28 mouse cellular contexts compared by ENCODE assay signal in genomic region chr9:106261058-106261457, GRCm38 (mm10). TPM values are rescaled to one million over a fixed set of nuclear protein-coding genes. Genes with fewer than 3 reads are reported as not detected.
DNase-seq lines count a peak whose midpoint lies in the region; ATAC-seq and TF ChIP-seq lines count a peak whose summit lies in the region.
"Had no signal": no experiment of that assay in that cellular context is flagged by ENCODE, and none has a peak within 500 bp of the region (broad histone marks: within the 10 kb centered on the region; RNA-seq: fewer than 3 reads in every experiment).

No protein-coding gene starts in this region.

- no peak for TF ChIP-seq POLR2A in bone marrow, adult 2 months (IDR thresholded peaks at IDR 0.05; ENCODE audit: borderline replicate concordance, control insufficient read depth, low read depth, low read length)

- H3K4me3 ChIP-seq in liver, embryonic 12.5 days, result no peak overlapping the region
- H3K4me3 ChIP-seq in bone marrow, adult 2 months (replicated peaks; ENCODE audit: control insufficient read depth, low read depth, low read length), result no peak overlapping the region
- H3K4me3 ChIP-seq in liver, embryonic 15.5 days (replicated peaks), result no peak overlapping the region
- H3K4me3 ChIP-seq: embryonic facial prominence, embryonic 15.5 days; heart, embryonic 12.5 days; hindbrain, embryonic 13.5 days had no signal

- 0 out of 2 replicates have a peak, but pooled peaks cover 12% of the 10 kb centered on the region for H3K27me3 ChIP-seq in liver, embryonic 12.5 days (replicated peaks)
- H3K27me3 ChIP-seq in liver, embryonic 15.5 days, result no peaks in the 10 kb centered on the region
- H3K27me3 ChIP-seq: embryonic facial prominence, embryonic 15.5 days; heart, embryonic 12.5 days; Patski had no signal

- DNase-seq in liver, result no peak
- no peak for DNase-seq in gastrocnemius, adult 18-20 months (ENCODE audit: low spot score)
- no peak for DNase-seq in adrenal gland, adult 18-20 months (ENCODE audit: low spot score in 2 of 2)
- no peak for DNase-seq in thymus, postnatal 10 days (ENCODE audit: low spot score in 2 of 2)
- DNase-seq: adrenal gland, adult 8-10 months; cerebellum, adult 2 months; gastrocnemius, postnatal 14 days; heart, adult 18-20 months; heart, postnatal 10 days; kidney, adult 8-10 months; kidney, postnatal 14 days; layer of hippocampus, postnatal 36 days; lung, adult 2 months; right cerebral cortex, postnatal 14 days; thymus, adult 18-20 months; thymus, postnatal 4 days had no signal

- H3K36me3 ChIP-seq in liver, embryonic 12.5 days, result no peaks in the 10 kb centered on the region
- no peaks in the 10 kb centered on the region for H3K36me3 ChIP-seq in liver, embryonic 15.5 days (replicated peaks)
- H3K36me3 ChIP-seq: embryonic facial prominence, embryonic 15.5 days; G1E; heart, embryonic 12.5 days; hindbrain, embryonic 13.5 days had no signal

- ATAC-seq in liver, embryonic 12.5 days, result peak; percentile 40
- ATAC-seq in liver, embryonic 15.5 days (ENCODE audit: insufficient read depth), result no peak
- 0 out of 2 replicates have a peak, but pooled peaks have one; percentile 14 for ATAC-seq in megakaryocyte-erythroid progenitor cell, adult 5-6 weeks (replicated peaks; ENCODE audit: low FRiP score, low TSS enrichment, poor library complexity, severe bottlenecking)
- ATAC-seq: forebrain, embryonic 14.5 days; Patski had no signal

- TF ChIP-seq CTCF in bone marrow, adult 2 months (IDR thresholded peaks at IDR 0.05; ENCODE audit: control insufficient read depth, insufficient read depth, low read length), result no peak

- H3K27ac ChIP-seq in liver, embryonic 12.5 days, result no peak overlapping the region
- peak overlapping the region; percentile 87 for H3K27ac ChIP-seq in bone marrow, adult 2 months (ENCODE audit: control insufficient read depth, insufficient read depth, low read depth, low read length, poor library complexity)
- H3K27ac ChIP-seq in liver, embryonic 15.5 days (replicated peaks), result 0 out of 2 replicates have a peak overlapping the region, but pooled peaks have one; percentile 16
- H3K27ac ChIP-seq: embryonic facial prominence, embryonic 15.5 days; hindbrain, embryonic 13.5 days had no signal

- no peak overlapping the region for H3K9ac ChIP-seq in liver, embryonic 12.5 days
- no peak overlapping the region for H3K9ac ChIP-seq in liver, embryonic 15.5 days
- H3K9ac ChIP-seq: embryonic facial prominence, embryonic 15.5 days; heart, embryonic 12.5 days; hindbrain, embryonic 13.5 days had no signal

- no peaks in the 10 kb centered on the region for H3K9me3 ChIP-seq in liver, embryonic 12.5 days (replicated peaks)
- no peaks in the 10 kb centered on the region for H3K9me3 ChIP-seq in liver, embryonic 15.5 days (replicated peaks)
- H3K9me3 ChIP-seq: embryonic facial prominence, embryonic 15.5 days; G1E; heart, embryonic 12.5 days; hindbrain, embryonic 13.5 days had no signal

- H3K4me1 ChIP-seq in liver, embryonic 12.5 days, result no peaks in the 10 kb centered on the region
- H3K4me1 ChIP-seq in bone marrow, adult 2 months (ENCODE audit: control insufficient read depth, insufficient read depth, low read length), result peaks cover 15% of the 10 kb centered on the region
- 0 out of 2 replicates have a peak, but pooled peaks cover 9% of the 10 kb centered on the region for H3K4me1 ChIP-seq in liver, embryonic 15.5 days (replicated peaks)
- H3K4me1 ChIP-seq: heart, embryonic 12.5 days; hindbrain, embryonic 13.5 days had no signal

- WGBS in liver, embryonic 12.5 days (ENCODE audit: insufficient replicate concordance), result 26% methylated on average over 6 of the region's 6 CpGs
- 4% methylated on average over 6 of the region's 6 CpGs for WGBS in bone marrow, adult 2 months
- WGBS in liver, embryonic 15.5 days (ENCODE audit: insufficient replicate concordance), result 13% methylated on average over 6 of the region's 6 CpGs

- no peak overlapping the region for H3K4me2 ChIP-seq in liver, embryonic 12.5 days
- no peak overlapping the region for H3K4me2 ChIP-seq in liver, embryonic 15.5 days
- H3K4me2 ChIP-seq: embryonic facial prominence, embryonic 15.5 days; heart, embryonic 12.5 days; hindbrain, embryonic 13.5 days; midbrain, embryonic 11.5 days had no signal

RNA-seq across cellular contexts. Expression of gene Alas1, which starts 12.6 kb away (rescaled TPM):
- polyA plus RNA-seq in liver, embryonic 12.5 days (2016; fragmentation: Nextera tagmentation; extraction: Ambion mirVana), result 37.6 and 41.1 TPM in 2 replicates
- polyA plus RNA-seq in bone marrow, adult 2 months (2011; ENCODE audit: insufficient read depth, insufficient read length, low replicate concordance, missing spikeins), result 22.5 and 59.7 TPM in 2 replicates
- polyA plus RNA-seq in liver, embryonic 15.5 days (2015; fragmentation: Nextera tagmentation; extraction: Ambion mirVana), result 52.6 and 59.6 TPM in 2 replicates
- total RNA-seq in megakaryocyte-erythroid progenitor cell, adult 5-6 weeks (2014; fragmentation: Nextera tagmentation), result 29.5 and 45.9 TPM in 2 replicates
- 21.7 and 27.7 TPM in 2 replicates for total RNA-seq in megakaryocyte-erythroid progenitor cell, adult 5-6 weeks (2017)
- 100 to 1,000 TPM; 206 to 228 TPM for total RNA-seq in gastrocnemius, adult 18-20 months (2021)
- 1,000 to 10,000 TPM; 1,196 to 1,991 TPM for total RNA-seq in adrenal gland, adult 18-20 months (2021)

RNA-seq across cellular contexts. Expression of gene Poc1a, which starts 19.8 kb away (rescaled TPM):
- 28.8 and 29.0 TPM in 2 replicates for polyA plus RNA-seq in liver, embryonic 12.5 days (2016; fragmentation: Nextera tagmentation; extraction: Ambion mirVana)
- 45.1 and 46.9 TPM in 2 replicates for polyA plus RNA-seq in bone marrow, adult 2 months (2011; ENCODE audit: insufficient read depth, insufficient read length, low replicate concordance, missing spikeins)
- polyA plus RNA-seq in liver, embryonic 15.5 days (2015; fragmentation: Nextera tagmentation; extraction: Ambion mirVana), result 23.1 and 25.1 TPM in 2 replicates
- 29.1 and 48.1 TPM in 2 replicates for total RNA-seq in megakaryocyte-erythroid progenitor cell, adult 5-6 weeks (2014; fragmentation: Nextera tagmentation)
- total RNA-seq in megakaryocyte-erythroid progenitor cell, adult 5-6 weeks (2017), result 28.1 and 40.0 TPM in 2 replicates
- 1 to 10 TPM; 1.8 to 1.9 TPM for total RNA-seq in gastrocnemius, adult 18-20 months (2021)
- 1 to 10 TPM; 3.2 to 4.3 TPM for total RNA-seq in adrenal gland, adult 18-20 months (2021)

RNA-seq across cellular contexts. Expression of gene Tlr9, which starts 38.7 kb away (rescaled TPM):
- 0.06 TPM in 1 of 2 replicates, not detected in the other for polyA plus RNA-seq in liver, embryonic 12.5 days (2016; fragmentation: Nextera tagmentation; extraction: Ambion mirVana)
- 0.56 and 3.6 TPM in 2 replicates for polyA plus RNA-seq in bone marrow, adult 2 months (2011; ENCODE audit: insufficient read depth, insufficient read length, low replicate concordance, missing spikeins)
- 0.03 and 0.07 TPM in 2 replicates for polyA plus RNA-seq in liver, embryonic 15.5 days (2015; fragmentation: Nextera tagmentation; extraction: Ambion mirVana)
- not detected in 2 replicates for total RNA-seq in megakaryocyte-erythroid progenitor cell, adult 5-6 weeks (2014; fragmentation: Nextera tagmentation)
- not detected in 2 replicates for total RNA-seq in megakaryocyte-erythroid progenitor cell, adult 5-6 weeks (2017)
- total RNA-seq in gastrocnemius, adult 18-20 months (2021), result under 1 TPM in 1 of 2 experiments, not detected in 1; 0.11 TPM
- under 1 TPM; 0.63 to 0.83 TPM for total RNA-seq in adrenal gland, adult 18-20 months (2021)
- polyA plus RNA-seq: forebrain, embryonic 14.5 days; G1E; heart, embryonic 12.5 days; limb, embryonic 11.5 days; midbrain, embryonic 11.5 days had no signal

RNA-seq across cellular contexts. Expression of gene Twf2, which starts 58.1 kb away (rescaled TPM):
- polyA plus RNA-seq in liver, embryonic 12.5 days (2016; fragmentation: Nextera tagmentation; extraction: Ambion mirVana), result 34.7 and 35.9 TPM in 2 replicates
- 21.7 and 63.2 TPM in 2 replicates for polyA plus RNA-seq in bone marrow, adult 2 months (2011; ENCODE audit: insufficient read depth, insufficient read length, low replicate concordance, missing spikeins)
- 23.5 and 23.8 TPM in 2 replicates for polyA plus RNA-seq in liver, embryonic 15.5 days (2015; fragmentation: Nextera tagmentation; extraction: Ambion mirVana)
- total RNA-seq in megakaryocyte-erythroid progenitor cell, adult 5-6 weeks (2014; fragmentation: Nextera tagmentation), result 11.4 and 15.5 TPM in 2 replicates
- 13.7 and 19.8 TPM in 2 replicates for total RNA-seq in megakaryocyte-erythroid progenitor cell, adult 5-6 weeks (2017)
- 100 to 1,000 TPM; 204 to 208 TPM for total RNA-seq in gastrocnemius, adult 18-20 months (2021)
- total RNA-seq in adrenal gland, adult 18-20 months (2021), result 10 to 100 TPM; 41.1 to 78.7 TPM

Comparison
In these comparisons a context has a peak if more than half of its experiments do, and no peak if none do; other contexts are left out.
1. RNA of gene Alas1, which starts 12.6 kb away (total RNA-seq): 1,196 to 1,991 TPM in adrenal gland, adult 18-20 months and 206 to 228 TPM in gastrocnemius, adult 18-20 months; 21.7 to 45.9 TPM in megakaryocyte-erythroid progenitor cell, adult 5-6 weeks; every median in the first group is over 4 times any median in the second.
2. RNA of gene Poc1a, which starts 19.8 kb away (total RNA-seq): 28.1 to 48.1 TPM in megakaryocyte-erythroid progenitor cell, adult 5-6 weeks; 3.2 to 4.3 TPM in adrenal gland, adult 18-20 months and 1.8 to 1.9 TPM in gastrocnemius, adult 18-20 months; every median in the first group is over 4 times any median in the second.